Mouse (Mus musculus) forebrain, embryonic 10.5 days (tissue): ENCODE measurements at regions not wholly inside any gene's neighbourhood (a gene's known extent, or its start where the extent isn't known, plus 50 kb on each side); places are given as distances from the start of the nearest gene placed in this dataset.

Experiments used
- DNase-seq: peaks from one replicate; pipeline ENCODE4 v3.0.0-alpha.2; 2017; ENCODE audit warnings: low spot score; ENCODE audit errors: extremely low spot score
- H3K27ac ChIP-seq: fragments of 300-500 bp; sonication (generic); 2 replicates; pipeline ENCODE4 v1.5.1; 2016; ENCODE audit warnings: mild to moderate bottlenecking
- H3K27me3 ChIP-seq: fragments of 300-500 bp; sonication (generic); 2 replicates; pipeline ENCODE4 v1.6.1; 2016; ENCODE audit warnings: mild to moderate bottlenecking; ENCODE audit not compliant: poor library complexity, severe bottlenecking
- H3K36me3 ChIP-seq: fragments of 300-500 bp; sonication (generic); replicated peaks from 2 replicates; pipeline ENCODE4 v1.6.1; 2016; ENCODE audit warnings: mild to moderate bottlenecking, moderate library complexity
- H3K4me1 ChIP-seq: fragments of 300-500 bp; sonication (generic); 2 replicates; pipeline ENCODE4 v1.6.1; 2016
- H3K4me3 ChIP-seq: fragments of 300-500 bp; sonication (generic); 2 replicates; pipeline ENCODE4 v1.5.1; 2016; ENCODE audit warnings: mild to moderate bottlenecking, moderate library complexity
- H3K9me3 ChIP-seq: fragments of 300-500 bp; sonication (generic); 2 replicates; pipeline ENCODE4 v1.6.1; 2016; ENCODE audit warnings: mild to moderate bottlenecking, moderate library complexity
- WGBS: fragments of 180-500 bp; shearing (Covaris S2); methylation state at CpG from one replicate; pipeline ENCODE4 v1.1.7; 2016; 5-methylcytosine and 5-hydroxymethylcytosine counted together

DNA sequence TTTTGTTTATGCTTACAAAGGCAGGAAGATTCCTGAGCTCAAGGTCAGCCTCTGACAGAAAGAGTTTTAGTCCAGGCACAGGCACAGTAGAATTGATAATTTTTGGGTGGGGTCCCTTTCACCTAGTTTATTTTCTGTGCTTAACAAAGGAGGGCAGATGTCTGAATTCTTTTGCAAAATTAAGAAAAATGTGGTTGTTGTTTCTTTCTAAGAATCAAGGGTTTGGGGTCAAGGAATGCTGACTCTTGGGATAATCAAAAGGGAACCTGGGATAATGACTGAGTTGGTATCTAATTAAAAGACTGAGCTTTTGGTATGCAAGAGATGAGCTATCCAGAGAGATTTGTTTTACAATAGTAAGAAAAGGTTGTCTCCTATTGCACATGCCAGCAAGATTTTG is 143.9 kb downstream of the Tmem161b start:
- no peaks in the 10 kb centered on the region for H3K27me3 ChIP-seq
- H3K4me3 ChIP-seq, result no peak overlapping the region
- no peaks in the 10 kb centered on the region for H3K4me1 ChIP-seq
- DNase-seq, result no peak
- no peaks in the 10 kb centered on the region for H3K9me3 ChIP-seq
- H3K36me3 ChIP-seq, result no peaks in the 10 kb centered on the region
- no peak overlapping the region for H3K27ac ChIP-seq

DNA sequence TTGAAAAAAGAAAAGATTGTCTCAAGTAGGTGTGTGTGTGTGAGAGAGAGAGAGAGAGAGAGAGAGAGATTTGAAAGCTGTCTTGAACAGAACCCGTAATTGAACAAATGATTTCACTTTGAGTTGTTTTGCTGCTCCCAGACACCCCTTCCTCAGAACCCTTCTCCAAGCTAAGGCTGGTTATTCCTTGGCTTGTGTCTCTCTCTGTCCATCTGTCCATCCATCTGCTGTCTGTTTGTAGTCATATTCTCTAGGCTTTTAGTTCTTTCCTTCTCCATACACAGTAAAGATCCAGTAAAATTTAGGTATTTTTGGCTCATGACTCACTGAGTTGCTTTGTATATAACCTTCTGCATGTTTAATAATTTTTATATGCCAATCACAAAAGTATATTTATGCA is 144.7 kb downstream of the Tmem161b start:
- 82% methylated on average over 1 of the region's 1 CpGs for WGBS
- H3K4me1 ChIP-seq, result no peaks in the 10 kb centered on the region
- H3K4me3 ChIP-seq, result no peak overlapping the region
- no peak overlapping the region for H3K27ac ChIP-seq
- H3K27me3 ChIP-seq, result no peaks in the 10 kb centered on the region
- no peaks in the 10 kb centered on the region for H3K9me3 ChIP-seq
- no peak for DNase-seq
- H3K36me3 ChIP-seq, result no peaks in the 10 kb centered on the region

DNA sequence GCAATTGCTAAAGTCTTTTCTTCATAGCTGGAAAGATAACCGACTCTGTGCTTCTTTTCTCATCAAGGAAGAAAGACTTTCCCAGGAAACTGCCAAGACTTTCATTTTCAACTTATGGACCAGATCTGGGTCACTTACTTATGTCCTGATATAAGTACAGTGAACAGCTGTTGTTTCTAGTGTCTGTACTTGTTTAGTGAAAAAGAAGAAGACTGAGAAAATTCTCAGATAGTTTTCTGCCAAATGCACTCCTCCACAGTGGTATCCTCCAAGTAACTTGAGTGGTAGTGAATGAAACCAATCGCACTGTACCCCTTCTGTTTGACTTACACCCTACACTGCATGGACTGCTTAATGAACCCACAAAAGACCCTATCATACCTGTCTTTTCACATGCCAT is 146.1 kb downstream of the Tmem161b start:
- H3K36me3 ChIP-seq, result no peaks in the 10 kb centered on the region
- H3K27me3 ChIP-seq, result no peaks in the 10 kb centered on the region
- no peak overlapping the region for H3K4me3 ChIP-seq
- WGBS, result 87% methylated on average over 2 of the region's 2 CpGs
- DNase-seq, result no peak
- H3K9me3 ChIP-seq, result no peaks in the 10 kb centered on the region
- no peak overlapping the region for H3K27ac ChIP-seq
- no peaks in the 10 kb centered on the region for H3K4me1 ChIP-seq

DNA sequence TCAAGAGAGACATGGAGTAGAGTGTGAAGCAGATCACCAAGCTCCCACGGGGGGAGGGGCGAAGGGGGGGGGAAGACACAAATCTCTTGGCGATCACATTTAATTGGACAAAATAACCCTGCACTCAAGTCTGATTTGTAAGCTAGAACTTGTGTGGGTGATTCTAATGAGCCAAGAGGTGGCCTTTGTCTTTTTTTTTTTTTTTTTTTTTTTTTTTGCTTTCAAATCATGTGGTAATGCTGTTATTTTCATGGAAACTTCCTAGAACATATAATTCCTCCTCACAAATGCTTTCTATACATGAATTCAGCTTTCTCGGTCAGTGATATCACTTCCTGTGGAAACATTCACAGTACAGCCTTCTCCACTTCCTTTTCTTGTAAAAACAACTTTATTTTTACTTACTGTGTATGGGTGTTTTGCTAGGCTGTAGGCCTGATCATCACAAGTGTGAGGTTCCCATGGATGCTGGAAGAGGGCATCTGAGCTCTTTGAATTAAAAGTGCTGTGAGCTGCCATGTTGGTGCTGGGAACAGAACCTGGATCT is 152.7 kb downstream of the Tmem161b start:
- H3K4me3 ChIP-seq, result no peak overlapping the region
- no peaks in the 10 kb centered on the region for H3K9me3 ChIP-seq
- 87% methylated on average over 4 of the region's 4 CpGs for WGBS

DNA sequence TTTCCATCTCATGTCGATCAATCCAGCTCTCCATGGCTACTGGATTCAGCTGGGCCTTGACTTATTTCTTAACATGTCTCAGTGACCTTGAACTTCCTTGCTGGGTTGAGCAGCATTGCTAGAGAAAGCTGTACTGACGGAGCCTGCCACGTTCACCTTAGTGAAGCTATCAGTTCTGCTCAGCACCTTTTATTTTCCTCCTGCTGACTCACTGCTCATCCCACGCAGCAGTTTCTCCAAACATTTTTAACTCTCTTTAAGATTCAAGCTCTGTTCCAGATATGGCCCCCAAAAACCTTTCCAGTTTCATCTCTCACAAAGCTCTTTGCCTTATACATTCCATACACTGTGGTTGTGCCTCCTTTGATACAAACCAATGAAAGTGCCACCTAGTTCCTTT is 153.8 kb downstream of the Tmem161b start:
- no peaks in the 10 kb centered on the region for H3K36me3 ChIP-seq
- no peak overlapping the region for H3K27ac ChIP-seq
- H3K4me1 ChIP-seq, result no peaks in the 10 kb centered on the region
- WGBS, result 87% methylated on average over 4 of the region's 4 CpGs
- no peaks in the 10 kb centered on the region for H3K9me3 ChIP-seq
- no peak overlapping the region for H3K4me3 ChIP-seq
- no peak for DNase-seq
- H3K27me3 ChIP-seq, result no peaks in the 10 kb centered on the region

More for the DNA sequence above, 152.7 kb downstream of the Tmem161b start:
- H3K27ac ChIP-seq, result no peak overlapping the region
- no peak for DNase-seq
- H3K4me1 ChIP-seq, result no peaks in the 10 kb centered on the region
- no peaks in the 10 kb centered on the region for H3K36me3 ChIP-seq
- no peaks in the 10 kb centered on the region for H3K27me3 ChIP-seq

DNA sequence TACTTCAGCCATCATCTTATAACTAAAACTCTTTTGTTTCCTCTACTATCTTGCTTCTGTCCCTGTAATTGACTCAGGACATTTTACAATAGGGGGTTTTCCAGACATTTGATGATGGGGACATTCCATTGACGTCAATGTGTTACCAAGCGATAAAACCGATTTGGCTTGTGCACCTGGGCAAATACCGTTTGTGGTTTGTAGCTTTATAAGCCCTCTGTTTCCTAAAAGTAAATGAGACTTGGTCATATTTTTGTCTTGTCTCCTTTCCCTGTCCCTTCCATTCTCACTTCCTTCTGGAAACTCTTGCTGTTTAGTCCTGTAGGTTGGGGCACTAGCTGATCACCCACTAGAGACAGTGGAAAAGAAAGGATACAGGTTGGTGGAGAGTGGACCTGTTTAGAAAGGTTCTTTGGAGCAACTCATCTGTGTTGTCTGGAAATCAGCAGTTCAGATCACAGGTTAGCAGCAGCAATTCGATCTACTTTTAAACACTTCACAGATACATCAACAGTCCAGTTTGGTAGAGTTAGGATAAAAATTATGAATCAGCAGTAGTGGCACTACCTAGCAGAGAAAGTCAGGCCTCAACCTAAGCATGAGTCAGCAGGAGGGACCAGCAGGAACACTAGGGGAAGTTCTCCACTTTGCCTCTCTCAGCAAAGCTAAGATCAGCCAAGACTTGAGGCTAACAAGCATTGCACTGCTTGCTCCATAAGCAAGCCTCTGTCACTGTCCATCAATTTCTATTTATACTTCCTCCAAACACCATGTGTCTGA is 156.6 kb downstream of the Tmem161b start:
- 88% methylated on average over 5 of the region's 5 CpGs for WGBS
- Histone ChIP-seq H3K4me1 (no peaks in the 10 kb centered on the region), H3K27me3 (no peaks in the 10 kb centered on the region), H3K27ac (no peak overlapping the region), H3K4me3 (no peak overlapping the region), H3K9me3 (peaks cover 2% of the 10 kb centered on the region), H3K36me3 (no peaks in the 10 kb centered on the region)
- DNase-seq, result no peak

DNA sequence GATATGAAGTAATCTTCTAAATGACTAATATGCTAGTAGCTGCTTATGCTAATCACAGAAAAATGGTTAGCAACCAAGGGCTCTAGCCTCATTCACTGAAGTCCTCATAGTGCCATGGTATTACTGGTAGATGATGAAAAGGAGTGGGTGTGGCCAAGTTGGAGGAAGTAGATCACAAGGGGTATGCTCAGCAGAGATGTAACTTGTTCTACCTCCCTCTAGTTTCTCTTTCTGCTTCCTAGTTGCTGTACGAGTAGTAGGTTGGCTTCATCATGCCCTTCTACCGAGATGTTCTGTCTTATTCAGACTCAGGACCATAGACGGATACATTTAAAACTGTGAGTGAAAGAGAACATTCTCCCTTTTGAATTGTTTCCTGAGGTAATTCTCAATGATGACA is 169.5 kb downstream of the Tmem161b start:
- no peak for DNase-seq
- Histone ChIP-seq H3K4me1 (no peaks in the 10 kb centered on the region), H3K36me3 (no peaks in the 10 kb centered on the region), H3K4me3 (no peak overlapping the region), H3K9me3 (no peaks in the 10 kb centered on the region), H3K27ac (no peak overlapping the region), H3K27me3 (no peaks in the 10 kb centered on the region)
- WGBS, result 86% methylated on average over 3 of the region's 3 CpGs

DNA sequence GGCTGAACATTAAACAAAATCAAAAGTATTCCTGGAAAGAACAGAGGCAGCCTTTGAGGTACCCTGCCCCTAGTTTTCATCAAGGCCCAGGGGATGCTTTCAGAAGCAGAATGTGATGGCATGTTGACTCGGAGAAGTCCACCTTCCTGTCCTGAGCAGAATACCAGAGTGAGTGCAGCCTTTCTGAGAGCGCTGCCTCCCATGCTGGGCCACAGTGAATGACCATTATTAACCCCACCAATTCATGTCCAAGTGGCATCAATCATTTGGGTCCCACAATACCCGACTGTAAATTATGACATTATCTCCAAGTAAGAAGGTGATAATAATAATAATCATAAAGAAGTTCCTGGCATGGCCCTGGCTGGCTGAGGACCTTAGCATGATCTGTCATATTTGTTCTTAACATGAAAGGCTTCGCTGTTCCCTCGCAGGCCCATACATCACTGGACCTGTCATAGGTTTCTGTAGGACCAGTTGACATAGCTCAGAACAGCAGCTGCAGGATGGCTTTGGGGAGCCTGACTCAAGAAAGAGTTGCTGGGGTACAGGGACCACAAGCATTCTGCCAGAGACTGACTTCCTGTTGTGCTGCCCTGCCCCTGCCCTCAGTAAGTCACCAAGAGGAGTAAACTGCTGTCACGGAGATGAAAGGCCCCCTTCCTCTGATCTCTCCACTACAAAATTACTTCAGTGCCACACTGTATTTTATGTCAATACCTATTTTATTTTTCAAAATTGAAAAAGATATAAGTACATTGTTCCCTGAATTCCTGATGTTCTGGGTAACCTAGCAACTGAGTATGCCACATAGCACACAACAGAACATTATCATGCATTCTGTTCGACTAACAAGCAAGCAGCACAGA is 176.6 kb downstream of the Tmem161b start:
- peaks cover 21% of the 10 kb centered on the region for H3K4me1 ChIP-seq
- no peaks in the 10 kb centered on the region for H3K9me3 ChIP-seq
- no peak for DNase-seq
- no peak overlapping the region for H3K4me3 ChIP-seq
- H3K27me3 ChIP-seq, result no peaks in the 10 kb centered on the region
- 0 out of 2 replicates have a peak overlapping the region, but pooled peaks have one; percentile 60 for H3K27ac ChIP-seq
- no peaks in the 10 kb centered on the region for H3K36me3 ChIP-seq
- 76% methylated on average over 7 of the region's 7 CpGs for WGBS

DNA sequence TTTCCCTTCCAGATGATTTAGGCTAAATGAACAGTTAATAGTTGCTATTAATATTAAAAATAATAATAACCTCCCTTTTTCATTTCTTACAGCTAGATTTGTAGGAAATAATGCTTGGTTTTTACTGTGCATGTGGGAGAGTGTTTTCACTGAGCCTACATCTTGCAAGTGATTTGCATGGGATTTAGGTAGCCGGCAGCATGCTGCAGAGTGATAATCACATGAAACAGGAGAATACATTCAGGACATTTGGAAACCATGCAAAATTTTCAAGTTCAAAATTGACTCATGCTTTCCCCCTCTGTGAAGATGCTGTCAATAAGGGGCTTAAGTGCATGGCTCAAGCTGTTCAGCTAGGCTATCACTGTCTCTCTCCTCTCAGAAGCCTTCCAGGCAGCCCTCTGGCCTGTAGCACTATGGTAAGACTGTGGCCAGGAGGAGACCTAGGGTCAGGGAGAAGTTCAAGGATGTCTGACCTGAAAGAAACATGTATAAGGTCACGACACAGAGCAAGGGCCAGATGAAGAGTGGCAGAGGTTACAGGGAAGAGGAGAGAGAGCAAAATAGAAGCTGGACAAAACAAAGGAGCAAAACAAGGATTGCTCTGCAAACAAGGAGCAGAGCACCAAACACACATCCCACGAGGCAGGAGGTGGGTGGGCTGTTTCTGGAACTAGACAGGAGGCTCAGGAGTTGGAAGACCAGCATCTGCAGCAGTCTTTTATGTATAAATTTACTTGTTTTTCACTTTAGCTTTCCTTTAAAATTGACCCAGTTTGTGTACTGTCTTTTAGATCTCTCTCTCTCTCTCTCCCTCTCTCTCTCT is 177.5 kb downstream of the Tmem161b start:
- no peak overlapping the region for H3K4me3 ChIP-seq
- DNase-seq, result no peak
- peaks cover 24% of the 10 kb centered on the region for H3K4me1 ChIP-seq
- no peaks in the 10 kb centered on the region for H3K36me3 ChIP-seq
- no peaks in the 10 kb centered on the region for H3K9me3 ChIP-seq
- 43% methylated on average over 3 of the region's 3 CpGs for WGBS
- peak overlapping the region; percentile 76 for H3K27ac ChIP-seq
- no peaks in the 10 kb centered on the region for H3K27me3 ChIP-seq

DNA sequence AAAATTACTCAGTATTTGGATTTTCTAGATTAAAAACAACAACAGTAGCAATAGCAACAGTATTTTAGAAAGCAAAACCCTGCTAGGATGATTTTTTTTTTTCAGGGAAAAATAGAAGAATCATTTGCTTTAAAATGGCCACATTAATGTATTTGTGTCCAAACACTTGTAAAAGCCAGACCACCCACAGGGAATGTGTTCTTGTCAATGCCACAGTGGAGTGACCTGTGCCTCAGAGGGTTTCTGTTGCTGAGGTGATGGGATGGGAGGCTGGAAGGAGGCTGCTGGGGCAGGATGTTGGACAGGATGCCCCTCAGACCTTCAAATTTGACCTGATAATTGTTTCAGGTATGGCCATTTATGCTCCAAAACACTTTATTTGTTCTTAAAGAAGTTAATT is 178.9 kb downstream of the Tmem161b start:
- Histone ChIP-seq H3K27me3 (no peaks in the 10 kb centered on the region), H3K4me1 (peaks cover 31% of the 10 kb centered on the region), H3K9me3 (no peaks in the 10 kb centered on the region), H3K36me3 (no peaks in the 10 kb centered on the region), H3K4me3 (no peak overlapping the region), H3K27ac (no peak overlapping the region)
- DNase-seq, result no peak

DNA sequence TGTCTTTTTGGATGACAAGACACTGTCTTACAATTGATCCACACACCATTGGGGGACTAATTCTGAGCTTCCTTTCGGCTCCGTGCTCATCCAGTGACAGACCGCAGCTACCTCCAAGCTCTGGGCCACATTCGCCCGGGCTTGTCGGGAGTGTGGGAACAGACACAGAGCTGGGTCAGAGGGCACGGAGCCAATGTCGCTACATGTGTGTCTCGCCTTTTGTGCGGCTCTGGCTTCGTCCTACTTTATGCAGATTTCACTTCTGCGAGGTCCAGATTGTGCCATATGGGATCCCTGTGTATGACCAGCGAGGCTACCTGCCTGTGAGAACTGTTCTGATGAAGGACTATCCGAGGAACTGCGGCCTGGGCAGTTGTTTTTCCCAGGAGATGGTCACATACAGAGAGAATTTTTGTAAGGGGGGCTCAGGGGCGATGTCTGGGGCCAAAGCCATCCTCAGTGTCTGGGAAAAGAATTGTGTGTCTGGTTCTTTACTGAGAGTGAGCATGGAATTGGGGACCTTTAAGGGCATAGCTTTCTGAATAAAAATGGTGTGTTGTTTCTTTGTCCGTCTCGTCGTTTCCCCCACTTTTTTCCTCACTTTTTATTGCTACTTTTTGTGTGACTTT is 182.6 kb downstream of the Tmem161b start:
- no peak overlapping the region for H3K4me3 ChIP-seq
- H3K27me3 ChIP-seq, result no peaks in the 10 kb centered on the region
- no peaks in the 10 kb centered on the region for H3K36me3 ChIP-seq
- H3K4me1 ChIP-seq, result peaks cover 17% of the 10 kb centered on the region
- 81% methylated on average over 19 of the region's 19 CpGs for WGBS
- H3K27ac ChIP-seq, result peak overlapping the region; percentile 63
- no peaks in the 10 kb centered on the region for H3K9me3 ChIP-seq
- DNase-seq, result no peak

DNA sequence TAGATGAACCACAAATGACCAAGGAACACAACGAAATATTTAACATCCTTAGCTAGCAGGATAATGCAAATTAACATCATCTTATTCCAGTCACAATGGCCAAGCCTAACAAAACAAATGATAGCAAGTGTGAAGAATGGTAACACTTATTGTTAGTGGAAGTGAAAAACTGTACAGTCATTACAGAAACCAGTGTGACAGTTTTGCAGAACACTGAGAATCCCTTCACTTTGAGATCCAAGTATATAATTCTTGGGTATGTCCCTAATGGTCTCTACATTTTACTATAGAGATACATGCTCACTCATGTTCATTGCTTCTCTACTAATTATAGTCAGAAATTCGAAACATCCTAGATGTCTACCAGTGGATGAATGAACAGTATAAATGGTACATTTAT is 212.3 kb downstream of the Tmem161b start:
- peaks cover 12% of the 10 kb centered on the region for H3K4me1 ChIP-seq
- DNase-seq, result no peak
- WGBS, result 83% methylated on average over 2 of the region's 2 CpGs
- no peaks in the 10 kb centered on the region for H3K9me3 ChIP-seq
- no peaks in the 10 kb centered on the region for H3K36me3 ChIP-seq
- no peak overlapping the region for H3K27ac ChIP-seq
- no peaks in the 10 kb centered on the region for H3K27me3 ChIP-seq
- H3K4me3 ChIP-seq, result no peak overlapping the region
